Mouse (Mus musculus): Measurements from ENCODE around the gene Tnpo2.

- TF ChIP-seq CTCF (IDR thresholded peaks at IDR 0.05) = no peak
- no peak for TF ChIP-seq POLR2A (IDR thresholded peaks at IDR 0.05; ENCODE audit: insufficient read depth, low read depth, low read length)
- no peak for TF ChIP-seq EP300 (IDR thresholded peaks at IDR 0.05; ENCODE audit: insufficient read depth, low read depth, low read length)
Observed at GRCm38 (mm10) chr8:85084633-85085032, 47.9 kb downstream of the Tnpo2 start.

All from heart, adult 2 months (tissue).